Mouse (Mus musculus): ENCODE results near the gene Nelfe. TPM values are rescaled to one million over a fixed set of nuclear protein-coding genes. Genes with fewer than 3 reads are reported as not detected.

The Nelfe gene
- total and polyA plus RNA-seq, 3 experiments, result 38.7 to 159 (median 60.0) TPM

- in situ Hi-C loops (cut with MboI; ENCODE audit: low pct_ligation_motif_present, low pct_unique_long_range_greater_than_20kb, low sequenced_read_pairs), result no loop called here
- H3K27ac ChIP-seq (ENCODE audit: insufficient read depth, low read depth), result peak within 1 kb of the TSS; percentile 37
Observed at GRCm38 (mm10) chr17:34879336-34879879, 29.2 kb downstream of the Nelfe start, which contains the start of gene Zbtb12. Gene Zbtb12, plus strand, starts transcription at chr17:34879483.

GRCm38 (mm10) chr17:34881166-34881565 is 31.0 kb downstream of the Nelfe start:
- Histone ChIP-seq H3K9ac (ENCODE audit: insufficient read depth, low read depth) (no peak overlapping the region), H3K4me1 (ENCODE audit: control insufficient read depth in 1 of 2, insufficient read depth in 2 of 2) (peaks cover 11 to 33% of the 10 kb centered on the region in 2 experiments), H3K27me3 (replicated peaks) (no peaks in the 10 kb centered on the region), H3K27ac (ENCODE audit: insufficient read depth, low read depth) (no peak overlapping the region), H3K9me3 (replicated peaks; ENCODE audit: low read length) (no peaks in the 10 kb centered on the region), H3K4me2 (ENCODE audit: insufficient read depth, low read depth, poor library complexity, severe bottlenecking) (no peak overlapping the region), H3K4me3 (replicated peaks in 1 of 3; ENCODE audit: low read depth in 2 of 3, low read length in 2 of 3, poor library complexity in 1 of 3) (no peak overlapping the region), H3K79me2 (replicated peaks; ENCODE audit: control insufficient read depth, extremely low read depth, insufficient read depth, poor library complexity, severe bottlenecking) (no peaks in the 10 kb centered on the region), H3K36me3 (replicated peaks in 1 of 2; ENCODE audit: control insufficient read depth in 1 of 2, insufficient read depth in 1 of 2, low read length in 1 of 2) (no peaks in the 10 kb centered on the region)
- in situ Hi-C loops (cut with MboI; ENCODE audit: low pct_ligation_motif_present, low pct_unique_long_range_greater_than_20kb, low sequenced_read_pairs), result no loop called here
- no peak for DNase-seq (ENCODE audit: extremely low read depth)
- dilution Hi-C loops (cut with MboI; ENCODE audit: extremely low pct_ligation_motif_present, extremely low pct_unique_long_range_greater_than_20kb, low sequenced_read_pairs), result no loop called here
- TF ChIP-seq E2F4 (IDR thresholded peaks at IDR 0.05; ENCODE audit: insufficient replicate concordance, low read depth, low read length) (no peak), CTCF (conservative IDR thresholded peaks at IDR 0.05 in 1 of 2, IDR thresholded peaks at IDR 0.05 in 1 of 2; ENCODE audit: low read depth in 2 of 2, low read length in 2 of 2) (no peak), ELF1 (IDR thresholded peaks at IDR 0.05; ENCODE audit: low read depth, low read length) (no peak), KAT2A (IDR thresholded peaks at IDR 0.05; ENCODE audit: insufficient replicate concordance, low read length) (no peak), ETS1 (conservative IDR thresholded peaks at IDR 0.05; ENCODE audit: low read depth, low read length) (no peak), PAX5 (IDR thresholded peaks at IDR 0.05; ENCODE audit: low read length) (no peak), ZMIZ1 (IDR thresholded peaks at IDR 0.05; ENCODE audit: low read depth, low read length) (no peak), POLR2AphosphoS2 (IDR thresholded peaks at IDR 0.05; ENCODE audit: low read depth, low read length) (no peak), MAFK (IDR thresholded peaks at IDR 0.05; ENCODE audit: insufficient replicate concordance, low read length) (no peak), POLR2A (IDR thresholded peaks at IDR 0.05; ENCODE audit: low read depth, low read length) (no peak), TCF12 (IDR thresholded peaks at IDR 0.05; ENCODE audit: low read depth, low read length) (no peak), RAD21 (IDR thresholded peaks at IDR 0.05; ENCODE audit: low read depth, low read length) (no peak), TBP (conservative IDR thresholded peaks at IDR 0.05; ENCODE audit: low read depth, low read length) (no peak), BHLHE40 (IDR thresholded peaks at IDR 0.05; ENCODE audit: low read depth, low read length) (no peak), MAZ (IDR thresholded peaks at IDR 0.05; ENCODE audit: low read depth, low read length) (no peak)

More at GRCm38 (mm10) chr17:34879336-34879879, 29.2 kb downstream of the Nelfe start, which contains the start of gene Zbtb12:
- no peaks in the 10 kb centered on the region for H3K27me3 ChIP-seq (replicated peaks)
- peaks cover 11 to 33% of the 10 kb centered on the region in 2 experiments for H3K4me1 ChIP-seq (ENCODE audit: control insufficient read depth in 1 of 2, insufficient read depth in 2 of 2)
- DNase-seq (ENCODE audit: extremely low read depth), result peak; percentile 49
- dilution Hi-C loops (cut with MboI; ENCODE audit: extremely low pct_ligation_motif_present, extremely low pct_unique_long_range_greater_than_20kb, low sequenced_read_pairs), result no loop called here
- H3K9ac ChIP-seq (ENCODE audit: insufficient read depth, low read depth), result peak within 1 kb of the TSS; percentile 52
- no peaks in the 10 kb centered on the region for H3K9me3 ChIP-seq (replicated peaks; ENCODE audit: low read length)
- H3K4me3 ChIP-seq (replicated peaks in 1 of 3; ENCODE audit: low read depth in 2 of 3, low read length in 2 of 3, poor library complexity in 1 of 3), result peak within 1 kb of the TSS in 2 of 3 experiments; percentile 18 to 37
- no peaks in the 10 kb centered on the region for H3K79me2 ChIP-seq (replicated peaks; ENCODE audit: control insufficient read depth, extremely low read depth, insufficient read depth, poor library complexity, severe bottlenecking)
- TF ChIP-seq ZNF384 (IDR thresholded peaks at IDR 0.05; ENCODE audit: low read depth, low read length) (no peak), HCFC1 (IDR thresholded peaks at IDR 0.05; ENCODE audit: low read depth, low read length) (no peak), IRF4 (IDR thresholded peaks at IDR 0.05; ENCODE audit: low read depth, low read length) (peak; percentile 89), RCOR1 (conservative IDR thresholded peaks at IDR 0.05; ENCODE audit: low read depth, low read length) (peak; percentile 29; the same call in 1 of the 2 replicates), TBP (conservative IDR thresholded peaks at IDR 0.05; ENCODE audit: low read depth, low read length) (0 out of 2 replicates have a peak, but pooled peaks have one; percentile 56), PAX5 (IDR thresholded peaks at IDR 0.05; ENCODE audit: low read length) (no peak), CTCF (conservative IDR thresholded peaks at IDR 0.05 in 1 of 2, IDR thresholded peaks at IDR 0.05 in 1 of 2; ENCODE audit: low read depth in 2 of 2, low read length in 2 of 2) (no peak), USF1 (IDR thresholded peaks at IDR 0.05; ENCODE audit: low read depth, low read length) (no peak), UBTF (IDR thresholded peaks at IDR 0.05; ENCODE audit: low read depth, low read length) (no peak), ZMIZ1 (IDR thresholded peaks at IDR 0.05; ENCODE audit: low read depth, low read length) (no peak), CHD1 (IDR thresholded peaks at IDR 0.05; ENCODE audit: low read depth, low read length) (peak; percentile 71; the same call in 1 of the 2 replicates), ZKSCAN1 (IDR thresholded peaks at IDR 0.05; ENCODE audit: borderline replicate concordance, low read depth, low read length) (no peak), RAD21 (IDR thresholded peaks at IDR 0.05; ENCODE audit: low read depth, low read length) (no peak), BHLHE40 (IDR thresholded peaks at IDR 0.05; ENCODE audit: low read depth, low read length) (no peak), MAZ (IDR thresholded peaks at IDR 0.05; ENCODE audit: low read depth, low read length) (peak; percentile 97), CHD2 (IDR thresholded peaks at IDR 0.05; ENCODE audit: low read length) (no peak), MAFK (IDR thresholded peaks at IDR 0.05; ENCODE audit: insufficient replicate concordance, low read length) (no peak), NRF1 (IDR thresholded peaks at IDR 0.05; ENCODE audit: low read depth, low read length) (no peak), POLR2A (IDR thresholded peaks at IDR 0.05; ENCODE audit: low read depth, low read length) (peak; percentile 38; the same call in 1 of the 2 replicates), MAX (IDR thresholded peaks at IDR 0.05; ENCODE audit: low read length) (no peak), MYC (IDR thresholded peaks at IDR 0.05; ENCODE audit: low read depth, low read length) (peak; percentile 52), KAT2A (IDR thresholded peaks at IDR 0.05; ENCODE audit: insufficient replicate concordance, low read length) (no peak), E2F4 (IDR thresholded peaks at IDR 0.05; ENCODE audit: insufficient replicate concordance, low read depth, low read length) (no peak), USF2 (conservative IDR thresholded peaks at IDR 0.05; ENCODE audit: low read depth, low read length) (no peak), MXI1 (IDR thresholded peaks at IDR 0.05; ENCODE audit: low read depth, low read length) (0 out of 2 replicates have a peak, but pooled peaks have one; percentile 29), SMC3 (IDR thresholded peaks at IDR 0.05; ENCODE audit: low read depth, low read length) (no peak), TCF12 (IDR thresholded peaks at IDR 0.05; ENCODE audit: low read depth, low read length) (no peak; the same call in 1 of the 2 replicates), JUN (IDR thresholded peaks at IDR 0.05; ENCODE audit: insufficient read depth, low read depth, low read length) (peak; percentile 18; the same call in 1 of the 2 replicates), NELFE (IDR thresholded peaks at IDR 0.05; ENCODE audit: low read depth, low read length) (no peak), MEF2A (IDR thresholded peaks at IDR 0.05; ENCODE audit: borderline replicate concordance, low read depth, low read length) (no peak), SIN3A (IDR thresholded peaks at IDR 0.05; ENCODE audit: low read length) (0 out of 2 replicates have a peak, but pooled peaks have one; percentile 45), ETS1 (conservative IDR thresholded peaks at IDR 0.05; ENCODE audit: low read depth, low read length) (peak; percentile 75), GABPA (IDR thresholded peaks at IDR 0.05; ENCODE audit: insufficient replicate concordance, low read depth, low read length) (no peak), JUND (conservative IDR thresholded peaks at IDR 0.05; ENCODE audit: low read depth, low read length) (no peak; the same call in 1 of the 2 replicates), ZC3H11A (IDR thresholded peaks at IDR 0.05; ENCODE audit: low read depth, low read length) (no peak), POLR2AphosphoS2 (IDR thresholded peaks at IDR 0.05; ENCODE audit: low read depth, low read length) (no peak), EP300 (IDR thresholded peaks at IDR 0.05; ENCODE audit: low read length) (peak; percentile 42; the same call in 1 of the 2 replicates), ELF1 (IDR thresholded peaks at IDR 0.05; ENCODE audit: low read depth, low read length) (no peak)
- peak within 1 kb of the TSS; percentile 82 for H3K4me2 ChIP-seq (ENCODE audit: insufficient read depth, low read depth, poor library complexity, severe bottlenecking)
- no peaks in the 10 kb centered on the region for H3K36me3 ChIP-seq (replicated peaks in 1 of 2; ENCODE audit: control insufficient read depth in 1 of 2, insufficient read depth in 1 of 2, low read length in 1 of 2)

Measured in CH12.LX (cell line).